Mouse (Mus musculus) ovary, postnatal 14 days (tissue): ENCODE results near the gene Ccz1.

Source experiments
- DNase-seq: peaks from one replicate; pipeline ENCODE4 v3.0.0; 2022; ENCODE audit warnings: low spot score

The Ccz1 gene

DNA sequence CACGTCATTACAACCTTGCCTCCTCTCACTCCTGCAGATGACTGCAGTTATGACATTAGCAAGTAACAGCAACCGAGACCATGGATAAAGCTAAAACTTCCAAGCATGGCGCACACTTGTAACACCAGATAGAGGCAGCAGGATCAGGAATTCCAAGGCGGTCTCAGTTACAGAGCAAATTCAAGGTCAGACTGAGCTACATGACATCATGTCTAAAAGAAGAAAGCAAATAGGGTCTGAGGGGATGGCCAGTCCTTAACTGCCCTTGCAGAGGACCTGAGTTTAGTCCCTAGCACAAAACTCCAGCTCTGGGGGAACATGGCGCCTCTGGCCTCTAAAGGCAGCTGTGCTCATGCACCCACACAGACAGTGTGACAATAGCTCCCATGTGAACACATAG, 20.8 kb downstream of the Ccz1 start:
- DNase-seq = no peak

DNA sequence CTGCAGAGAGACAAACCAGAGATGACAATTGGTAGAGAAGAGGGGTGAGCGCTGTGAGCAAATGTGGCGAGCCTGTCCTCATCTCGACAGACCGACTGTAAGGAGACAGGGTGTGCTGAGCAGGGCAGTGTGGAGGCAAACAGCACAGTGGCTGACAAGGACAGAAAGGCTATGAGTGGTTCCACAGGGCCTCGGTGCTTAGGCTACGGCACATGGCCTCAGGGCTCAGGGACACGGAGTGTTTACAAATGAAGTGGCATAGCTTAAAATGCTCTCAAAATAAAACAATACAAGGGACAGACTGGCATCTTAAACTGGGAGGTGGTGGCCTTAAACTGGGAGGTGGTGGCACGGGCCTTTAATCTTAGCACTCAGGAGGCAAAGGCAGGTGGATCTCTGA, 21.4 kb downstream of the Ccz1 start:
- DNase-seq = no peak

GRCm38 (mm10) chr5:143992661-143993060, 22.0 kb downstream of the Ccz1 start:
- no peak for DNase-seq

GRCm38 (mm10) chr5:143990086-143990485, 24.6 kb downstream of the Ccz1 start:
- no peak for DNase-seq

GRCm38 (mm10) chr5:143989046-143989445, 25.6 kb downstream of the Ccz1 start:
- DNase-seq = no peak

- DNase-seq = no peak
Measured at GRCm38 (mm10) chr5:143987596-143987995, 27.1 kb downstream of the Ccz1 start.

DNA sequence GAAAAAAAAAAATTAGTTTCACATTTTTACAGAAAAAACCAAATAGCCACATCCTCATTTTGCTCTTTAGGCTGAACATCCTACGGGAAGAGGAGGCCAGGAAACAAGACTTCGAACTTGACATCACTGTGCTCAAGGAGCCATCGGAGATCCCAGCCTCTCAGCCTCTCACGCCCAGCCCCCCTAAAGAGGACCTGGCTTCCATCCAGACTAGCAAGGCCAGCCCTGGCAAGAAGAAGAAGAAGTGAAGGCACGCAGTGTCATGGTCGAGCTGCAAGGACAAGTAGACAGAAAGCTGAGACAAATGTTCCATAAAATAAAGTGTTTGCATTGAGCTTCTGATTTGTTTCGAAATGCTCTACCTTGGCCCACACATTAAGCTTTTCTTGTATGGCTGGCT, 29.3 kb downstream of the Ccz1 start:
- peak; percentile 9 for DNase-seq

- DNase-seq = no peak
Measured at GRCm38 (mm10) chr5:143982361-143982760, 32.3 kb downstream of the Ccz1 start.

- DNase-seq = no peak
Measured at GRCm38 (mm10) chr5:143980858-143981257, 33.8 kb downstream of the Ccz1 start.

GRCm38 (mm10) chr5:143976726-143977431, 37.8 kb downstream of the Ccz1 start:
- no peak for DNase-seq

GRCm38 (mm10) chr5:143976232-143976631, 38.4 kb downstream of the Ccz1 start:
- DNase-seq = no peak

DNA sequence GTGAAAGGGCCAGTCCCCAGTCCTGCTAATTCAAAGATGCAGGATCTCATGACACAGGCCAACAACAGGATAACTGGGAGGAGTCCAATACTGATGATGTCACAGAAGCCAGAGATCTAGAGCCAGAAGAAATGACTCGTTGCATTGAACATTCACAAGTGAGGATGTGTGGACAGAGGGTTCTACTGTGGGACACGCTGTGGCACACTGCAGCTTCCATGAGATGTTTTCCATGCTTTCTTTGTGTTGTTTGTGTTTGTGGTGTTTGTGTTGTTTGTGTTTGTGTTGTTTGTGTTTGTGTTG, 39.1 kb downstream of the Ccz1 start:
- DNase-seq = no peak

DNA sequence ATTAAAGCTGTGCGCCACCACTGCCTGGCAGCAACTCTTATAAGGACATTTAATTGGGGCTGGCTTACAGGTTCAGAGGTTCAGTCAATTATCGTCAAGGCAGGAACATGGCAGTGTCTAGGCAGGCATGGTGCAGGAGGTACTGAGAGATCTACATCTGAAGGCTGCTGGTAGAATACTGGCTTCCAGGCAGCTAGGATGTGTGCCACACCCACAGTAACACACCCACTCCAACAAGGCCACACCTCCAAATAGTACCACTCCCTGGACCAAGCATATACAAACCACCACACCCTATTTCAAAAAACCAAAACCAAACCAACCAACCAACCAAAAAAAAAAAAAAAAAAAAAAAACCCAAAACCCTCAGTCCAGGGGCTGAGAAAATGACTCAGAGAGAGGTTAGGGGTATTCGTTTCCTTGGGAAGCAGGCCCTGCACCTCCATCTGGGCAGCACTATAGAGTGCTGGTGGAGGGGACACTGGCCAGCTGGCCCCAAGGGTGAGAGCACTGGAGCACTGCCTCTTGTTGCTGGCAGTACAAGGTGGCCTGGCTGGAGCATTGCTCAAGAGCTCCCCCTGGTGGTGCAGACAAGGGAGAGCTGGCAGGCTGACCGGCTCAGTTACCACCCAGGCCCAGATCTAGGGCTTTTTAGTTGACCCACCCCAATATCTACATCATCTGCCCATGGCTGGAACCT, 39.6 kb downstream of the Ccz1 start:
- DNase-seq = peak; percentile 47

GRCm38 (mm10) chr5:143972628-143973027, 42.0 kb downstream of the Ccz1 start:
- DNase-seq = no peak

GRCm38 (mm10) chr5:143966671-143967070, 48.0 kb downstream of the Ccz1 start:
- no peak for DNase-seq

DNA sequence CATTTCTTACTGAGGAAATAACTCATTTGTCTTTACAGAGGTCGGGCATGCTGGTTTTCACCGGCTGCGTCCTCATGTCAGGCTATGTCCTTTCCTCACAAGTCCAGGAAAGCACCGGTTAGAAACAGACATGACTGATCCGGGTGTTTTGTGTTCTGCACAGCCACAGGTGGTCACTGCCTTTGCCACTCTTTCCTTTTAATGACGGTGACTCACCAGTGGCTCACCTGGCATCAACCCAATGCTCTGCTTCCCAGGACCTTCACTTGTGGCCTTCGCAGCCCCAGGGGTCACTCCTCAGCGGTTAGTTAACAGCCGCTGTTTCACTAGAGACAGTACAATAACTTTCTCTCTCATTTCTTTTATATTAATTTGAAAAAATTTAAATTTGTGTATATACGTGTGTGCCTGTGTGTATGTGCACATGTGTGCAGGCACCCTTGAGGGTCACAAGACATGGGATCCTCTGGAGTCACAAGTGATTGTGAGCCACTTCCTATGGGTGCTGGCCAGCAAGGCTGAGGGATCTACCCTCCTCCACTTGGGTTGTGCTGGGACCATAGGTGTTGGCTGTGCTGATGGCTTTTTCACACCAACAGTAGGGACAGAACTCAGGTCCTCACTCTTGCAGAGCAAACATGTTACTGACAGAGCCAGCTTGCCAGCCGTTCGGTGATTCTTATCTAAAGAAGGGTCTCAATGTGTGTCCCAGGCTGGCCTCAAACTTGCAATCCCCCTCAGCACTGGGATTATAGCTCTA, 48.9 kb downstream of the Ccz1 start:
- no peak for DNase-seq

DNA sequence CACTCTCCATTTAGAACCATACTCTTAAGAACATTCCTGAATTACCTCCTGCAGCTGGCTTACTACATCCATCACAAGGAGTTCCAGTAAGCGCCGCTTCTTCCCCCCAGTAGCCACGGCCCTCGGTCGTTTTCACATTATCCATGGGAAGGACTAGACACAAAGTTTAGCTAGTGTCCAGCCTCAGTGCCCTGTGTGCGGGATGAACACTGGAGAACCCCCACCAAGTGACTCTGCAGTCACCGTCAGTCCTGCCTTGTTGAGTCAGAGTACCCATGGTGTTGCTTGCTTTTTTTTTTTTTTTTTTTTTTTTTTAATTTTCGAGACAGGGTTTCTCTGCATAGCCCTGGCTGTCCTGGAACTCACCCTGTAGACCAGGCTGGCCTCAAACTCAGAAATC, 53.5 kb downstream of the Ccz1 start:
- DNase-seq = no peak

GRCm38 (mm10) chr5:143959551-143959950, 55.1 kb downstream of the Ccz1 start:
- DNase-seq = no peak

GRCm38 (mm10) chr5:143957101-143957500, 57.6 kb downstream of the Ccz1 start:
- DNase-seq = no peak

DNA sequence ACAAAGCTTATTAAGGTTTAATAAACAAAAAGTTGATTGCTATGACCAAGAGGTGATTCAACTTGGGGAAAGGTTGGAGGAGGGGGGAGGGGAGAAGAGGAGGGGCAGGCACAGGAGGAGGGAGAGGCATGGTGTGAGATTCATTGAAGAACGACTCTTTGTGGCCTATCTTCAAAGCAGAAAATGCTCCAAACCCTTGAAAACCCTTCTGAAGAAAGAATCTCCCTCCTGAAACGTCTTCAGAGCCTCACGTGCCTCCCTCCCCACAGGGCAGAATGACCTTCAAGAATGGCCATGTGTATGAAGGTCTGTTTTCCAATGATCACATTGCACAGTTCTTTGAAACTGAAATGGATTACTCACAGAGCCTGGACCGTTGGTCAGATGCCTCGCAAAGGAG, 64.7 kb downstream of the Ccz1 start:
- DNase-seq = no peak

DNA sequence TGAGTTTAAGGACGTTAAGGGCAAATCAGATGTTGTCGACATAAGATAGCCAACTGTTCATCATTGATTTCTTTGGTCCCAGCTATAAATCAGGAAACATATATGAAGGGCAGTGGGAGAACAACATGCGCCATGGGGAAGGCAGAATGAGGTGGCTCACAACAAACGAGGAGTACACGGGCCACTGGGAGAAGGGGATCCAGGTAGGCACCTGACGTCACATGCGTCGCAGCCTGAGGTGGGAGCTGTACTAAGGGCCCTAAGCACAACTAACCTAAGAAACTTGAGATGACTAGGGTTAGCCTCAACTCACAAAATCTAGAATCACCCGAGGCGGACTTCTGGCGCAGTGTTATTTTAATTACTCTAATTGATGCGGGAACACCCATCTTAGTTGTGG, 66.3 kb downstream of the Ccz1 start:
- DNase-seq = no peak

DNA sequence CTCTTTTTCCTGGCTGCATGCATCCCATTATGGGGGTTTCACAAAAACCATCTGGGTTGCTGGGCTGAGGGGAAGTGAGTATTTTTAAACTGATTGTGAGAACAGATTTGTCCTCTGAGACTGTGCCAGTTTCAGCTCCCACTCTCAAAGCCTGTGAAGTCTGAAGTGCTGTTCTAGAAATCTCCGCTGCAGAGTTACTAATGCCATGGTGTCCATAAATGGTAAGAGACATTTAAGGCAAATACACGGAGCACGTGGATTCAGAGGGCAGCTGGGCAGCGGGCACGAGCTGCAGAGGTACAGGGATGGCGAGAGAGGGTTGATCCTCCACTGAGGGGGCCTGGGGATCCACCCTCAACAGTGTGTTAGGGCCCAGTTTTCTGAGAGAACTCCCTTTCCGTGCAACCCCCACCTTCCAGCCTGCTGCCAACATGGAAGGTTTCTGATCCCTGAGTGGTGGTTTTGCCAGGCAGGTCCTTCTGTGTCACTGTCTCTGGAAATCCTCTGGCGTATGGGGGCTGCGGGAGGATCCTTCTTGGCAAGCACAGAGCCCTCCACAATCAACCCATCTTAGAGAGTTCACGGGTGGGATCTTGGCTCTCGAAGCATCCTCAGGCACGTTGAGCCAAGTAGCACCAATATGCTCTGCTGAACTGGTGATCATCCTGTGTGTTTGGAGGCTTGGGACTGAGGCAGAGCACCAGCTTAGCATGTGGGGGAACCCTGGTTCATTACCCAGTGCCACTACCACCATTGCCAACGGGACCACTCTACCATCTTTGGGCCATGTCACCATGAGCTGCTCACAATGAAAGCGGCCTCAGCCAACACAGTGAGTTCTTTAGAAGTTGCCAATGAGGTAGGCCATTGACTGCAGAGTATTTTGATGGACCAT, 71.2 kb downstream of the Ccz1 start:
- DNase-seq = no peak
